ENCODE assay signal across 29 mouse cellular contexts in genomic region chr1:122076085-122076484, GRCm38 (mm10).
"Had no signal": no experiment of that assay in that cellular context is flagged by ENCODE, and none has a peak within 500 bp of the region (broad histone marks: within the 10 kb centered on the region; RNA-seq: fewer than 3 reads in every experiment).

No protein-coding gene starts in this region.

- H3K36me3 ChIP-seq: limb, embryonic 10.5 days; limb, embryonic 12.5 days; limb, embryonic 13.5 days; limb, embryonic 15.5 days; liver, embryonic 12.5 days; liver, embryonic 13.5 days; liver, embryonic 15.5 days; lung, embryonic 15.5 days; midbrain, embryonic 10.5 days; midbrain, embryonic 12.5 days; midbrain, embryonic 13.5 days; midbrain, embryonic 15.5 days had no signal

- H3K27me3 ChIP-seq: limb, embryonic 12.5 days; limb, embryonic 13.5 days; limb, embryonic 15.5 days; liver, embryonic 12.5 days; liver, embryonic 13.5 days; liver, embryonic 15.5 days; lung, embryonic 15.5 days; megakaryocyte, embryonic 14.5 days; midbrain, embryonic 12.5 days; midbrain, embryonic 13.5 days; midbrain, embryonic 15.5 days had no signal

- H3K4me2 ChIP-seq: limb, embryonic 12.5 days; limb, embryonic 13.5 days; limb, embryonic 15.5 days; liver, embryonic 11.5 days; liver, embryonic 12.5 days; liver, embryonic 13.5 days; liver, embryonic 15.5 days; lung, embryonic 14.5 days; lung, embryonic 15.5 days; midbrain, embryonic 11.5 days; midbrain, embryonic 12.5 days; midbrain, embryonic 13.5 days; midbrain, embryonic 15.5 days had no signal

- H3K27ac ChIP-seq: limb, embryonic 10.5 days; limb, embryonic 12.5 days; limb, embryonic 13.5 days; limb, embryonic 15.5 days; liver, embryonic 12.5 days; liver, embryonic 13.5 days; liver, embryonic 14.5 days; liver, embryonic 15.5 days; lung, embryonic 15.5 days; macrophage; midbrain, embryonic 10.5 days; midbrain, embryonic 12.5 days; midbrain, embryonic 13.5 days; midbrain, embryonic 15.5 days had no signal

- H3K9me3 ChIP-seq: limb, embryonic 10.5 days; limb, embryonic 12.5 days; limb, embryonic 13.5 days; limb, embryonic 15.5 days; liver, embryonic 12.5 days; liver, embryonic 13.5 days; liver, embryonic 15.5 days; lung, embryonic 15.5 days; midbrain, embryonic 10.5 days; midbrain, embryonic 12.5 days; midbrain, embryonic 13.5 days; midbrain, embryonic 15.5 days had no signal

- H3K4me1 ChIP-seq: limb, embryonic 10.5 days; limb, embryonic 12.5 days; limb, embryonic 13.5 days; limb, embryonic 15.5 days; liver, embryonic 12.5 days; liver, embryonic 13.5 days; liver, embryonic 15.5 days; lung, embryonic 15.5 days; megakaryocyte, embryonic 14.5 days; midbrain, embryonic 10.5 days; midbrain, embryonic 12.5 days; midbrain, embryonic 13.5 days; midbrain, embryonic 15.5 days had no signal

- H3K4me3 ChIP-seq: limb, embryonic 10.5 days; limb, embryonic 12.5 days; limb, embryonic 13.5 days; limb, embryonic 15.5 days; liver, embryonic 12.5 days; liver, embryonic 13.5 days; liver, embryonic 15.5 days; lung, embryonic 15.5 days; megakaryocyte, embryonic 14.5 days; midbrain, embryonic 10.5 days; midbrain, embryonic 12.5 days; midbrain, embryonic 13.5 days; midbrain, embryonic 15.5 days; myocyte had no signal

- DNase-seq: left cerebral cortex, postnatal 4 days; liver; liver, embryonic 13.5 days; liver, postnatal 0 days; lung, adult 18-20 months; lung, adult 2 months; lung, embryonic 14.5 days; lung, postnatal 10 days; lung, postnatal 14 days; lung, postnatal 36 days; lung, postnatal 4 days; midbrain, embryonic 14.5 days had no signal

- H3K9ac ChIP-seq: limb, embryonic 12.5 days; limb, embryonic 13.5 days; limb, embryonic 15.5 days; liver, embryonic 12.5 days; liver, embryonic 13.5 days; liver, embryonic 14.5 days; liver, embryonic 15.5 days; liver, postnatal 0 days; lung, embryonic 14.5 days; lung, embryonic 15.5 days; midbrain, embryonic 12.5 days; midbrain, embryonic 13.5 days; midbrain, embryonic 15.5 days had no signal
